Mouse (Mus musculus) adrenal gland, adult 8-10 months (tissue): Measurements from ENCODE around the gene Muc20. TPM values are rescaled to one million over a fixed set of nuclear protein-coding genes. Genes with fewer than 3 reads are reported as not detected.

Experiments used
- DNase-seq: peaks from one replicate; pipeline ENCODE4 v3.0.0; 2022
- total RNA-seq, 4 experiments: library from RNA; stranded (reverse); gene quantifications; 2 replicates each; pipeline ENCODE4 v1.2.4; 2022

Muc20 gene
- total RNA-seq, 4 experiments from 2014 or later: 0.19 TPM; not detected in 3

- no peak for DNase-seq
Observed at GRCm38 (mm10) chr16:32795177-32795576, 2.1 kb downstream of the Muc20 start.

- DNase-seq: no peak
Observed at GRCm38 (mm10) chr16:32790056-32790455, 7.2 kb downstream of the Muc20 start.

GRCm38 (mm10) chr16:32784840-32785239 lies 12.4 kb downstream of the Muc20 start:
- DNase-seq: no peak

GRCm38 (mm10) chr16:32783324-32784062 lies 13.7 kb downstream of the Muc20 start:
- no peak for DNase-seq

GRCm38 (mm10) chr16:32778956-32779355 lies 18.3 kb downstream of the Muc20 start:
- DNase-seq: no peak

- no peak for DNase-seq
Observed at GRCm38 (mm10) chr16:32776676-32777075, 20.6 kb downstream of the Muc20 start.

GRCm38 (mm10) chr16:32766904-32767303 lies 30.3 kb downstream of the Muc20 start:
- no peak for DNase-seq

GRCm38 (mm10) chr16:32764961-32765360 lies 32.3 kb downstream of the Muc20 start:
- no peak for DNase-seq

- DNase-seq: no peak
Observed at GRCm38 (mm10) chr16:32764550-32764949, 32.7 kb downstream of the Muc20 start.

GRCm38 (mm10) chr16:32750242-32751127 lies 46.8 kb downstream of the Muc20 start:
- no peak for DNase-seq

- no peak for DNase-seq
Observed at GRCm38 (mm10) chr16:32745852-32746251, 51.4 kb downstream of the Muc20 start.

GRCm38 (mm10) chr16:32742712-32743111 lies 54.5 kb downstream of the Muc20 start:
- no peak for DNase-seq

- DNase-seq: no peak
Observed at GRCm38 (mm10) chr16:32741366-32741765, 55.9 kb downstream of the Muc20 start.

- no peak for DNase-seq
Observed at GRCm38 (mm10) chr16:32740003-32740663, 57.1 kb downstream of the Muc20 start.

- DNase-seq: no peak
Observed at GRCm38 (mm10) chr16:32736022-32736421, 61.2 kb downstream of the Muc20 start.

- no peak for DNase-seq
Observed at GRCm38 (mm10) chr16:32735586-32735985, 61.6 kb downstream of the Muc20 start, which contains the start of gene Muc4. Gene Muc4, plus strand, starts transcription at chr16:32735886.

GRCm38 (mm10) chr16:32733213-32733612 lies 64.0 kb downstream of the Muc20 start:
- DNase-seq: no peak

GRCm38 (mm10) chr16:32728730-32729129 lies 68.5 kb downstream of the Muc20 start:
- no peak for DNase-seq

GRCm38 (mm10) chr16:32728240-32728639 lies 69.0 kb downstream of the Muc20 start:
- DNase-seq: no peak
